Mouse (Mus musculus): ENCODE data around the gene Mmp10.

DNA sequence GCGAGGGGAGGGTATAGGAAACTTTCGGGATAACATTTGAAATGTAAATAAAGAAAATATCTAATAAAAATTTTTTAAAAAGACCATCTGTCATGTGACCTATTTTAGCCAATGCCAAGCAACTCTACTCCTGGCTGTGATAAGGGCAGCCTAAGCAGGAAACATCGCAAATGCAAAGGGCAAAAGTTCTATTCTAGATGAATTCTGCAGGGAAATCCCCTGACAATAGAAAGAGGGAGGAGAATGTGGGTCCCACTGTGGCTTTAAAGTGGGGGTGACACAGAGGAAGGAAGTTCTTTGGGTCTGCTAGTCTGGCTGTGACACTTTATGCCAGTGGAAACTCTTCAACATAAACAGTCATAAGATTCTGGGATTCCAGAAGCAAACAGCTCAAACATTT lies 51.4 kb downstream of the Mmp10 start:
- TF ChIP-seq POLR2A (IDR thresholded peaks at IDR 0.05; ENCODE audit: low read depth, low read length) = no peak
- TF ChIP-seq CTCF (IDR thresholded peaks at IDR 0.05; ENCODE audit: extremely low read depth, insufficient read depth, insufficient read length, insufficient replicate concordance) = no peak

Measured in spleen, adult 2 months (tissue).